Mouse (Mus musculus) embryonic facial prominence, embryonic 15.5 days (tissue): ENCODE results near the gene Epx. TPM values are rescaled to one million over a fixed set of nuclear protein-coding genes. Genes with fewer than 3 reads are reported as not detected.

Experiments used
- ATAC-seq: fragments of 200-750 bp; cut with Nextera tagmentation; 2 replicates; pipeline ENCODE4 v1.8.0; 2017; ENCODE audit warnings: low read depth, moderate TSS enrichment; ENCODE audit not compliant: insufficient number of reproducible peaks, low FRiP score, low TSS enrichment
- H3K27ac ChIP-seq: fragments of 300-500 bp; sonication (generic); replicated peaks from 2 replicates; pipeline ENCODE4 v1.5.1; 2015; ENCODE audit warnings: mild to moderate bottlenecking, inconsistent platforms
- H3K27me3 ChIP-seq: fragments of 300-500 bp; sonication (generic); 2 replicates; pipeline ENCODE4 v1.6.1; 2015; ENCODE audit warnings: inconsistent platforms
- H3K36me3 ChIP-seq: fragments of 300-500 bp; sonication (generic); 2 replicates; pipeline ENCODE4 v1.6.1; 2015; ENCODE audit warnings: mild to moderate bottlenecking, inconsistent platforms
- H3K4me1 ChIP-seq: fragments of 300-500 bp; sonication (generic); 2 replicates; pipeline ENCODE4 v1.6.1; 2015; ENCODE audit warnings: inconsistent platforms
- H3K4me2 ChIP-seq: fragments of 300-500 bp; sonication (generic); replicated peaks from 2 replicates; pipeline ENCODE4 v1.6.1; 2015; ENCODE audit warnings: mild to moderate bottlenecking, inconsistent platforms
- H3K4me3 ChIP-seq: fragments of 300-500 bp; sonication (generic); replicated peaks from 2 replicates; pipeline ENCODE4 v1.5.1; 2015; ENCODE audit warnings: mild to moderate bottlenecking, inconsistent platforms
- H3K9ac ChIP-seq: fragments of 300-500 bp; sonication (generic); 2 replicates; pipeline ENCODE4 v1.6.1; 2015; ENCODE audit warnings: inconsistent platforms
- H3K9me3 ChIP-seq: fragments of 300-500 bp; sonication (generic); replicated peaks from 2 replicates; pipeline ENCODE4 v1.6.1; 2016; ENCODE audit warnings: inconsistent platforms
- WGBS: fragments of 180-500 bp; shearing (Covaris S2); methylation state at CpG from one replicate; pipeline ENCODE4 v1.1.7; 2015; 5-methylcytosine and 5-hydroxymethylcytosine counted together
- polyA plus RNA-seq: library from polyadenylated mRNA; unstranded; fragments of >200 nt; fragmentation: Nextera tagmentation; extraction: Ambion mirVana; gene quantifications from 2 replicates; pipeline ENCODE4 v1.2.1, GENCODE M21; 2015

Gene Epx
- 0.07 TPM in 1 of 2 replicates, not detected in the other for polyA plus RNA-seq

DNA sequence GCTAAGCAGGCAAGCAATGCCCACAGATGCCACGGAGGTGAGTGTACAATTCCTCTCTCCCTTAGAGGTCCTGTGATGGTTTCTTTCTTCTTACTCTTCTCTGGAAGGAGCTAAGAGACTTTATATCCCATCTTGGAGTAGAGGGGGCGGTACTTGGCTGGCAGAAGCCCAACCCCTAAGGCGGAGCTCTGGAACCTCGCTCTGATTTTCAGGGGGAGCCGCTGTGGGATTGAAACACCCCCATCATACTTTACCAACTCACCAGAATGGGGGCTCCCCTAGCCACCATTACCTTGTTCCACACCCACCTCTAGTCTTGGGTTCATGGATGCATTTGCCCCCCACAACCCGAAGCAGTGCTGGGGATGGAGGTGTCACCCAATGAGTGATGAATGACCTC lies at the start of gene Epx:
Gene Epx, minus strand, starts transcription at position 101 of the 400 bp plus-strand sequence.
- Histone ChIP-seq H3K9ac (no peak within 1 kb of the TSS), H3K27me3 (no peaks in the 10 kb centered on the region), H3K9me3 (no peaks in the 10 kb centered on the region), H3K27ac (no peak within 1 kb of the TSS), H3K36me3 (no peaks in the 10 kb centered on the region), H3K4me2 (no peak within 1 kb of the TSS), H3K4me1 (peaks cover 5% of the 10 kb centered on the region; the same call in 1 of the 2 replicates), H3K4me3 (no peak within 1 kb of the TSS)
- no peak for ATAC-seq
- 84% methylated on average over 6 of the region's 6 CpGs for WGBS

DNA sequence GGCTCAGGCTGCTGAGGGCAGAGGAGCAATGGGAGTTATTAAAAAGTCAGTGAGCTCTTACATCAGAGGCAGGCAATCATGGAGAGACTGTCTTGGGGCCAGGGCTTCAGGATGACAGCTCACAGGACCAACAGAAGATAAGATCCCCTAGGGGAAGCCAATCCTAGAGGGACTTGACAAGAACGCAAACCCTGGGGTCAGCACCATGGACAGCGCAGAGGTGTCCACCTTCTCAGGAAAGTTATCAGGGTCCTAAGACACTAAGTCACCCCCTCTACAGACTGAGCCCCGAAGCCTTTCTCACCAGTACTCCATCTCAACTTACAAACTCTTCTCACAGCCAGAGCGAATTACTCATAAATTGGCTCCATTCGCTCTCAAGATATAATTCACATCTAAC lies 45.6 kb upstream of the Epx start, which contains the start of gene Olfr464:
Gene Olfr464, minus strand, starts transcription at position 2 of the 400 bp plus-strand sequence.
- no peak for ATAC-seq
- no peak within 1 kb of the TSS for H3K4me3 ChIP-seq
- no peaks in the 10 kb centered on the region for H3K36me3 ChIP-seq
- no peaks in the 10 kb centered on the region for H3K9me3 ChIP-seq
- no peak within 1 kb of the TSS for H3K9ac ChIP-seq
- no peak within 1 kb of the TSS for H3K27ac ChIP-seq
- H3K4me1 ChIP-seq, result no peaks in the 10 kb centered on the region
- peaks cover 2% of the 10 kb centered on the region; the same call in 1 of the 2 replicates for H3K27me3 ChIP-seq
- H3K4me2 ChIP-seq, result no peak within 1 kb of the TSS
- WGBS, result 31% methylated on average over 5 of the region's 5 CpGs

DNA sequence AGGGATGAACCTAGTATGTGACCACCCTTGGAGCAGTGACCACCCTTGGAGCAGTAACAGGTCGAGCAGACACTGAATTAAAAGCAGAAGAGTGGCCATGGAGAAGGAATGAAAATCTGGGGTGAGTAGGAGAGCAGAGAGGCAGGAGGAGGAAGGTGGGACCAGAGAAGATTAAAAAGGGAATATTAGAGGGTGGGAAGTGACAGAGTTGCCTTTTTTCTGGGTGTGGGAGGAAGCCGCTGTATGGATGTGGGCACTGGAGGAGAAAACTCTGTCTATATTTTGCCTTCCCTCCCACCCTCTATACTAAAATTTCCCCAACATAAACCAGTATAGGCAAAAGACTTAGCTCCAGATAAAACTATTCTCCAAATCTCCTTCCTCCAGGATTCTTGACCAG lies 45.0 kb upstream of the Epx start:
- H3K4me3 ChIP-seq, result no peak overlapping the region
- no peak overlapping the region for H3K9ac ChIP-seq
- no peaks in the 10 kb centered on the region for H3K36me3 ChIP-seq
- H3K4me1 ChIP-seq, result no peaks in the 10 kb centered on the region
- H3K27me3 ChIP-seq, result peaks cover 2% of the 10 kb centered on the region; the same call in 1 of the 2 replicates
- WGBS, result 70% methylated on average over 2 of the region's 2 CpGs
- H3K27ac ChIP-seq, result no peak overlapping the region
- H3K9me3 ChIP-seq, result no peaks in the 10 kb centered on the region
- no peak overlapping the region for H3K4me2 ChIP-seq
- no peak for ATAC-seq

DNA sequence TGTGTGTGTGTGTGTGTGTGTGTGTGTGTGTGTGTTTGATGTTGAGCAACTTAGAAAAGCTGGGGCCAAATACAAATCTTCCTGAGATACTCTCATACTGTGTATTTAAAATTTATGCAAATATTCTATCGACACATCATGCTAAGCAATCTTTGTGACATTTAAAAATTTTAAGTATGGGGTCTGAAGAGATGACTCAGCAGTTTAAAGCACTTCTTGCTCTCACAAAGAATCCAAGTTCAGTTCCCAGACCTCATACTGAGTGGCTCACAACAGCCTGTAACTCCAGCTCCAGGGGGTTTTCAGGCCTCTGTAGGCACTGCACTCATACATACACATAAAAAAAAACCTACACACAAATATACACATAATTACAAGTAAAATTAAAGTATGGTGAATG lies 40.7 kb upstream of the Epx start:
- WGBS, result 79% methylated on average over 1 of the region's 1 CpGs
- ATAC-seq, result no peak

DNA sequence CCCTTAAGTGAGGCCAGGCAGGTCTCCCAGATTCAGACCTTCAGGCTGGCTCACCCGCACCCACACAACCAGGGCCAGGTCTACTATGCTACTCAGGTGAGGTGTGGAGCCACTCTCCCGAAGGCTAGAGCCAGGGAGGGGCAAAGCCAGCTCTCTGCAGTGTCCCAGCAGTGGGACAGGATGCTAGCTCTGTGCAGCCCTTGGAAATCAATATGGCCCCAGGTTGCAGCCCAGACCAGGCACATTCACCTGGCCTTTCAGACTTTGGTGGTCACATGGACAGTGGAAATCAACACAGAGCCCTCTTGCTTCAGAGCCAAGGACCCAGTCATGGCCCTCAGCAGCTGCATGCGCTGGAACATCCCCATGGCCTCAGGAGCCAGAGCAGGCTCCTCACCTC lies 29.0 kb upstream of the Epx start:
- Histone ChIP-seq H3K4me2 (no peak overlapping the region), H3K9me3 (no peaks in the 10 kb centered on the region), H3K9ac (no peak overlapping the region), H3K4me3 (no peak overlapping the region), H3K27ac (no peak overlapping the region), H3K4me1 (no peaks in the 10 kb centered on the region), H3K27me3 (no peaks in the 10 kb centered on the region), H3K36me3 (no peaks in the 10 kb centered on the region)
- ATAC-seq, result no peak
- WGBS, result 78% methylated on average over 3 of the region's 3 CpGs

More for the DNA sequence above, 40.7 kb upstream of the Epx start:
- no peaks in the 10 kb centered on the region for H3K9me3 ChIP-seq
- H3K36me3 ChIP-seq, result no peaks in the 10 kb centered on the region
- H3K4me2 ChIP-seq, result no peak overlapping the region
- no peak overlapping the region for H3K27ac ChIP-seq
- no peak overlapping the region for H3K9ac ChIP-seq
- H3K4me1 ChIP-seq, result no peaks in the 10 kb centered on the region
- H3K27me3 ChIP-seq, result peaks cover 2% of the 10 kb centered on the region; the same call in 1 of the 2 replicates
- H3K4me3 ChIP-seq, result no peak overlapping the region

DNA sequence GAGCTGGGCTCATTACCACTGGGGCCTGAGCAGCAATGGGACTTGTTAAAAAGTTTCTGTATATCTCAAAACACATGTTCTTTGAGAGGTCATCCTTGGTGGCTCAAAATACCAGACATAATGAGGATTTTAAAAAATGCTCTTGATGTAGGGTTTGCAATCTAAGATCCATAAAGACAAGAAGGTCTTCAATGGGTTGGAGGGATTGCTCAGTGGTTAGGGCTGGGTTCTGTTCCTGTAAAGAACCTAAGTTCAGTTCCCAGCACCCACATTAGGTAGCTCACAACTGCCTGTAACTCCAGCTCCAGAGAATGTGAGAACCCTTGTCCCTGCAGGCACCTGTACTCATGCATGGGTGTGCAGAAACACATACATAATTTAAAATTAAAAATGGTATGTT lies 22.0 kb upstream of the Epx start, which contains the start of gene Olfr463:
Gene Olfr463, minus strand, starts transcription at position 101 of the 400 bp plus-strand sequence.
- Histone ChIP-seq H3K9ac (no peak within 1 kb of the TSS), H3K4me2 (no peak within 1 kb of the TSS), H3K27ac (no peak within 1 kb of the TSS), H3K9me3 (no peaks in the 10 kb centered on the region), H3K4me3 (no peak within 1 kb of the TSS), H3K36me3 (no peaks in the 10 kb centered on the region), H3K27me3 (no peaks in the 10 kb centered on the region), H3K4me1 (no peaks in the 10 kb centered on the region)
- ATAC-seq, result no peak

DNA sequence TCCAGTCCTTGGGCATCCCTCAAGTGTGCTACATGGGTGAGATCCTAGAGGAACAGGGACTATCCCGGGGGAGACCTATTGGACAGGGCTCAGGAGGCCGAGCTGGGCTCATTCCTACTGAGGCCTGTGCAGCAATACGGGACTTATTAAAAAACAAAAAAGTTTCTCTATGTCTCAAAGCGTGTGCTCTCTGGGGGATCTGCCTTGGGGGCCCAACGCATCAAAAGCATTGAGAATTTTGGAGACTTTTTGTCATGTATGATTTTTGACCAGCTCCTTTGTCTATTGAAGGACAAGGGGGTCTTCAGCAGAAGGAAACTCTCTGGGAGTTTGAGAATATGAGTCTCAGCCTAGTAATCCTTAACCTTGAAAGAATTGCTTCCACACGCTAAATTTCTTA lies 16.8 kb upstream of the Epx start, which contains the start of gene Olfr462:
Gene Olfr462, minus strand, starts transcription at position 101 of the 400 bp plus-strand sequence.
- H3K9ac ChIP-seq, result no peak within 1 kb of the TSS
- no peaks in the 10 kb centered on the region for H3K4me1 ChIP-seq
- H3K4me3 ChIP-seq, result no peak within 1 kb of the TSS
- H3K4me2 ChIP-seq, result no peak within 1 kb of the TSS
- 88% methylated on average over 6 of the region's 6 CpGs for WGBS
- H3K36me3 ChIP-seq, result no peaks in the 10 kb centered on the region
- H3K9me3 ChIP-seq, result no peaks in the 10 kb centered on the region
- H3K27me3 ChIP-seq, result no peaks in the 10 kb centered on the region
- H3K27ac ChIP-seq, result no peak within 1 kb of the TSS
- ATAC-seq, result no peak

DNA sequence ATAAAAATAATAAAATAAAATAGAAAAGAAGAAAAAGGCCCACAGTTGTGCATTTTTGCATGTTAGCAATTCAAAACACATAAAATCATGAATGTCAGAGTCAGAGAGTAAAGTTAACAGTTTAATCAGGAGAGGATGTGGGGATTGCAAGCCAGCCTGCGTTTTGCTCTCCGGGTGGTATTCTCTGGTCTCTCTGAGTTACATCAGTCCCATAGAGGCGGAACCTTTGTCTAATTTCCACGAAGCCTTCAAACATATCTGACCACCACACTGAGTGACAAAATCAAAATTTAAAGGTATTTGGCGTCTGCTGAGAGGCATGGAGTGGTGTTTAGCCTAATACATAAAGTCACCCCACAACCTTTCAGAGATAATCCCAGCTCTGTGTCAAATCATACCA lies 9.5 kb upstream of the Epx start:
- no peaks in the 10 kb centered on the region for H3K27me3 ChIP-seq
- WGBS, result 60% methylated on average over 5 of the region's 5 CpGs
- H3K9me3 ChIP-seq, result no peaks in the 10 kb centered on the region
- H3K36me3 ChIP-seq, result no peaks in the 10 kb centered on the region
- H3K4me2 ChIP-seq, result no peak overlapping the region
- ATAC-seq, result no peak
- H3K27ac ChIP-seq, result no peak overlapping the region
- no peak overlapping the region for H3K9ac ChIP-seq
- H3K4me1 ChIP-seq, result no peaks in the 10 kb centered on the region
- no peak overlapping the region for H3K4me3 ChIP-seq

DNA sequence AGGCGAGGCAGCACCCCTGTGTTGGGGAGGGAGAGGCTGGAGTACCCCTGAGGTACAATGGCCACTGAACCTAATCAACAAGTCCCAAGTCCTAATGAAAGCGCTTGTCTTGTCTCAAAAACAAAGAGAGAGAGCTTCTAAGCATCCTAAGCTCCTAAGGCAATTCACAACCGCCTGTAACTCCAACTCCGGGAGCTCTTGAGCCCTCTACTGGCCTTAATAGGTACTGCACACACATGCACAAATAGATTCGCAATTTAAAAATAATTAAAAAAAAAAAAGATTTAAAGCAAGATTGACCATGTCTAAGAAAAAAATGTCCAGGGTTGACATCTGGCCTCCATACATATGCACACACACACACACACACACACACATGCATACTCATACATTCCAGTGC lies 8.2 kb upstream of the Epx start:
- no peak overlapping the region for H3K4me3 ChIP-seq
- H3K4me1 ChIP-seq, result no peaks in the 10 kb centered on the region
- no peaks in the 10 kb centered on the region for H3K9me3 ChIP-seq
- no peaks in the 10 kb centered on the region for H3K27me3 ChIP-seq
- H3K4me2 ChIP-seq, result no peak overlapping the region
- H3K9ac ChIP-seq, result no peak overlapping the region
- H3K27ac ChIP-seq, result no peak overlapping the region
- H3K36me3 ChIP-seq, result no peaks in the 10 kb centered on the region
- no peak for ATAC-seq
- 39% methylated on average over 5 of the region's 5 CpGs for WGBS

DNA sequence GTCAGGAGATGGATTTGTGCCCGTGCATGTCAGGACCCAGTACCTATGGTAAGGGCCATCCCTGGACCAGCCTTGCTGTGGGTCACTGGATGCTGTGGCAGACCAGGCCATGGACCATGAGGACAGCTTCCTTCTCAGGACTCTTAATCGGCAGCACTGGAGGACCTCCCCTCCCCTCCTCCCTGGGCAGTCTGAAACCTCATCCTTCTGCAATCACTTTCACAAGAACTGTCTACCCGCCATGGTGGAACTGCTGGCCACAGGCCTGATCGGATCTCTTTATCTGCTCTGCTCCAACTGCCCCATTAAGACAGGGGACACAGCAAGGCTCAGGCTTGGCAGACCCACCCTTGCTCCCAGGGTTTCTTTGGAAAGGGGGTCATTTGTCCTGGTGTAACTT lies 6.4 kb upstream of the Epx start:
- no peak overlapping the region for H3K4me2 ChIP-seq
- H3K27me3 ChIP-seq, result no peaks in the 10 kb centered on the region
- no peaks in the 10 kb centered on the region for H3K36me3 ChIP-seq
- no peak overlapping the region for H3K27ac ChIP-seq
- no peaks in the 10 kb centered on the region for H3K9me3 ChIP-seq
- H3K4me3 ChIP-seq, result no peak overlapping the region
- H3K4me1 ChIP-seq, result no peaks in the 10 kb centered on the region
- no peak for ATAC-seq
- 62% methylated on average over 4 of the region's 4 CpGs for WGBS
- H3K9ac ChIP-seq, result no peak overlapping the region

DNA sequence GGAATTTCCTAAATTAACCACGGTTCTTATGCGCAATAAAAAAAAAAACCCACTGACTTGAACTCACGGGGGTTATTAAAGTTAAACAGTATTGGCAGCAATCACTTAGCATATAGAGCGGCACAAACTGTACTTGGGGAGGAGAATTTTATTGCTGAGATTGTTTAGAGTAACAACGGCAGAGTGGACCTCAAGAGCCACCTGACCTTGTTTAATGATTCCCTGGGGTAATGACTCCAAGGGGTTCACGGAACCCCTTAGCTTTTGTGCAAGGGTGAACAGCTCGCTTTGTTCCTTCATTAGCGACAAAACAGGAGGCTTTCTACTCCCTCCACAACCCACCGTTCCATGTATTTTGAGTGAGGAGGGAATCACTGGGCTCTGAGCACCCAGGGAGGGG lies 4.5 kb upstream of the Epx start:
- Histone ChIP-seq H3K4me2 (no peak overlapping the region), H3K27ac (no peak overlapping the region), H3K27me3 (no peaks in the 10 kb centered on the region), H3K9me3 (no peaks in the 10 kb centered on the region), H3K36me3 (no peaks in the 10 kb centered on the region), H3K4me3 (no peak overlapping the region), H3K9ac (no peak overlapping the region), H3K4me1 (no peaks in the 10 kb centered on the region)
- WGBS, result 72% methylated on average over 9 of the region's 9 CpGs
- no peak for ATAC-seq

DNA sequence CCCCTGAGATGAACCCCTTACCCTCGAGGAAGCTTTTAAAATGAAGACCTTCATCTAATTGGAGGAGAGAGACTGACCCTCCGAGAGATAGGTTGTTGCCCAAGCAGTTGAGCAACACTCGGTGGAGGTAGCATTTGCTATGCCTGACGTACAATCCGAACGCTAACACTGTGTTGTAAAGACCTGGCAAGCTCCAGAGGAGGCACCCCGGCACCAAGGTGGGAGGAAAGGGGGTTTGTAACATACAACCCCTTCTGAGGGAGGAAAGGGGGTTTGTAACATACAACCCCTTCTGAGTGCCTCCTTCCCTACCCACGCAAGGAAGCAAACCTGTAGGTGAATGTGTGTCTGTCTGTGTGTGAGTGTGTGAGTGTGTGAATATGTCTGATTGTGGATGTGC lies 3.6 kb downstream of the Epx start:
- H3K4me1 ChIP-seq, result peaks cover 5% of the 10 kb centered on the region; the same call in 1 of the 2 replicates
- H3K27me3 ChIP-seq, result no peaks in the 10 kb centered on the region
- H3K36me3 ChIP-seq, result no peaks in the 10 kb centered on the region
- H3K9ac ChIP-seq, result no peak overlapping the region
- no peak overlapping the region for H3K4me3 ChIP-seq
- no peak overlapping the region for H3K27ac ChIP-seq
- H3K9me3 ChIP-seq, result no peaks in the 10 kb centered on the region
- no peak for ATAC-seq
- H3K4me2 ChIP-seq, result no peak overlapping the region
- 32% methylated on average over 8 of the region's 8 CpGs for WGBS
